ENCODE assay signal across 23 mouse cellular contexts in the genomic region with DNA sequence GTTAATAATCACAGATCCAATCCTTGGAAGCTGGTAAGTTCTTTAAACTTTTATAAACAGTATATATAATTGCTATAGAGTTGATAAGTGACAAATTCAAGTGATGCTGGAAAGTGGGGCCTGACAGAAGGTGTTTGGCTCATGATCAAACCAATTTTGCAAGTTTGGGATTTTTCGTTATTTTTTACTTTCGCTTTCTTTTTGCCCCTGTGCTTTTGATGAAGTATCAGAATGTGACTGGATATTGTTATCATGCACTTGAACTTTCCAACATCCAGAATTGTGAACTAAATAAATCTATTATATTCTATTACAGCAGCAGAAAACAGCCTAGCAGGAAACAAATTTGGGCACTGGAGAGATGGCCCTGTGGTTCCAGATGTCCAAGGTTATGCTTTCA. TPM values are rescaled to one million over a fixed set of nuclear protein-coding genes. Genes with fewer than 3 reads are reported as not detected.
DNase-seq lines count a peak whose midpoint lies in the region; ATAC-seq and TF ChIP-seq lines count a peak whose summit lies in the region.
"Had no signal": no experiment of that assay in that cellular context is flagged by ENCODE, and none has a peak within 500 bp of the region (broad histone marks: within the 10 kb centered on the region; RNA-seq: fewer than 3 reads in every experiment).

No protein-coding gene starts in this region.

- no peaks in the 10 kb centered on the region for H3K36me3 ChIP-seq in lung, postnatal 0 days (ENCODE audit: insufficient read depth, low read length)
- H3K36me3 ChIP-seq in CH12.LX (replicated peaks in 1 of 2; ENCODE audit: control insufficient read depth in 1 of 2, insufficient read depth in 1 of 2, low read length in 1 of 2): peaks cover 24 to 59% of the 10 kb centered on the region in 2 experiments
- no peaks in the 10 kb centered on the region; the same call in 1 of the 2 replicates for H3K36me3 ChIP-seq in forebrain, embryonic 11.5 days (ENCODE audit: control insufficient read depth, insufficient read depth, low read length)

- no peak for TF ChIP-seq CTCF in gastrocnemius, adult 2 months (IDR thresholded peaks at IDR 0.05)
- no peak for TF ChIP-seq CTCF in lung, postnatal 0 days (IDR thresholded peaks at IDR 0.05)
- TF ChIP-seq CTCF in lung, adult 2 months (IDR thresholded peaks at IDR 0.05; ENCODE audit: insufficient read depth, low read length): no peak
- no peak for TF ChIP-seq CTCF in CH12.LX (conservative IDR thresholded peaks at IDR 0.05 in 1 of 2, IDR thresholded peaks at IDR 0.05 in 1 of 2; ENCODE audit: low read depth in 2 of 2, low read length in 2 of 2)

- dilution Hi-C loops in CH12.LX (cut with MboI; ENCODE audit: extremely low pct_ligation_motif_present, extremely low pct_unique_long_range_greater_than_20kb, low sequenced_read_pairs): no loop called here

- TF ChIP-seq POLR2A in lung, adult 2 months (IDR thresholded peaks at IDR 0.05; ENCODE audit: borderline replicate concordance, extremely low read depth, low read depth, low read length): no peak
- no peak for TF ChIP-seq POLR2A in CH12.LX (IDR thresholded peaks at IDR 0.05; ENCODE audit: low read depth, low read length)

- H3K27ac ChIP-seq in gastrocnemius, adult 2 months: no peak overlapping the region
- H3K27ac ChIP-seq in lung, postnatal 0 days (ENCODE audit: low read length): no peak overlapping the region
- no peak overlapping the region for H3K27ac ChIP-seq in CH12.LX (ENCODE audit: insufficient read depth, low read depth)
- H3K27ac ChIP-seq in forebrain, embryonic 11.5 days (ENCODE audit: low read depth, low read length): no peak overlapping the region
- H3K27ac ChIP-seq: hindbrain, embryonic 15.5 days; kidney, postnatal 0 days; limb, embryonic 15.5 days had no signal

- in situ Hi-C loops in CH12.LX (cut with MboI; ENCODE audit: low pct_ligation_motif_present, low pct_unique_long_range_greater_than_20kb, low sequenced_read_pairs): loop anchor here (10.0 kb wide), 1 partner anchor 176 kb away; no protein-coding TSS in a partner anchor

- intact Hi-C loops in gastrocnemius, adult 2 months (cut with DNase I): loop anchor here (10.0 kb wide), 1 partner anchor 86 kb away; a partner anchor contains a TSS

- no peak for TF ChIP-seq RAD21 in CH12.LX (IDR thresholded peaks at IDR 0.05; ENCODE audit: low read depth, low read length)

- H3K4me2 ChIP-seq in lung, postnatal 0 days (replicated peaks; ENCODE audit: low read depth, low read length): 0 out of 2 replicates have a peak overlapping the region, but pooled peaks have one; percentile 17
- H3K4me2 ChIP-seq in CH12.LX (ENCODE audit: insufficient read depth, low read depth, poor library complexity, severe bottlenecking): peak overlapping the region; percentile 98
- H3K4me2 ChIP-seq in forebrain, embryonic 11.5 days (ENCODE audit: low read depth, low read length, severe bottlenecking): no peak overlapping the region
- H3K4me2 ChIP-seq: hindbrain, embryonic 15.5 days; limb, embryonic 15.5 days had no signal

- WGBS in lung, postnatal 0 days: 61% methylated on average over 2 of the region's 2 CpGs
- WGBS in lung, adult 2 months: 50% methylated on average over 2 of the region's 2 CpGs
- 94% methylated on average over 2 of the region's 2 CpGs for WGBS in forebrain, embryonic 11.5 days

- no peak for TF ChIP-seq EP300 in lung, postnatal 0 days (IDR thresholded peaks at IDR 0.05)
- TF ChIP-seq EP300 in CH12.LX (IDR thresholded peaks at IDR 0.05; ENCODE audit: low read length): 0 out of 2 replicates have a peak, but pooled peaks have one; percentile 12

- no peak overlapping the region for H3K9ac ChIP-seq in lung, postnatal 0 days (replicated peaks; ENCODE audit: low read depth)
- peak overlapping the region; percentile 66 for H3K9ac ChIP-seq in CH12.LX (ENCODE audit: insufficient read depth, low read depth)
- H3K9ac ChIP-seq in forebrain, embryonic 11.5 days (ENCODE audit: low read length): no peak overlapping the region
- H3K9ac ChIP-seq: hindbrain, embryonic 15.5 days; limb, embryonic 15.5 days had no signal

- H3K9me3 ChIP-seq in lung, postnatal 0 days (ENCODE audit: low read length): no peaks in the 10 kb centered on the region
- no peaks in the 10 kb centered on the region for H3K9me3 ChIP-seq in CH12.LX (replicated peaks; ENCODE audit: low read length)
- H3K9me3 ChIP-seq in forebrain, embryonic 11.5 days (ENCODE audit: control insufficient read depth, low read length): no peaks in the 10 kb centered on the region
- H3K9me3 ChIP-seq: hindbrain, embryonic 15.5 days; limb, embryonic 15.5 days had no signal

- no peaks in the 10 kb centered on the region for H3K27me3 ChIP-seq in lung, postnatal 0 days (replicated peaks; ENCODE audit: insufficient read depth, low read length)
- H3K27me3 ChIP-seq in CH12.LX (replicated peaks): no peaks in the 10 kb centered on the region
- H3K27me3 ChIP-seq in forebrain, embryonic 11.5 days (ENCODE audit: control insufficient read depth, insufficient read depth, low read length): no peaks in the 10 kb centered on the region
- H3K27me3 ChIP-seq: hindbrain, embryonic 15.5 days; limb, embryonic 15.5 days; Patski had no signal

- no peaks in the 10 kb centered on the region for H3K4me1 ChIP-seq in lung, postnatal 0 days (ENCODE audit: insufficient read depth, low read depth, low read length)
- H3K4me1 ChIP-seq in lung, adult 2 months (ENCODE audit: control insufficient read depth, insufficient read depth, low read length): no peaks in the 10 kb centered on the region
- H3K4me1 ChIP-seq in CH12.LX (ENCODE audit: control insufficient read depth in 1 of 2, insufficient read depth in 2 of 2): peaks cover 0 to 10% of the 10 kb centered on the region in 2 experiments; a peak in 1 of 4 replicates
- H3K4me1 ChIP-seq in forebrain, embryonic 11.5 days (replicated peaks; ENCODE audit: control insufficient read depth, insufficient read depth, low read length): no peaks in the 10 kb centered on the region
- H3K4me1 ChIP-seq: hindbrain, embryonic 15.5 days; limb, embryonic 15.5 days had no signal

- H3K4me3 ChIP-seq in gastrocnemius, adult 2 months: peak overlapping the region; percentile 54
- H3K4me3 ChIP-seq in lung, postnatal 0 days (ENCODE audit: low read depth, low read length): no peak overlapping the region
- no peak overlapping the region for H3K4me3 ChIP-seq in lung, adult 2 months (replicated peaks; ENCODE audit: extremely low read depth, low read depth, low read length)
- peak overlapping the region in 2 of 3 experiments; percentile 5 to 45 for H3K4me3 ChIP-seq in CH12.LX (replicated peaks in 1 of 3; ENCODE audit: low read depth in 2 of 3, low read length in 2 of 3, poor library complexity in 1 of 3)
- no peak overlapping the region for H3K4me3 ChIP-seq in forebrain, embryonic 11.5 days (ENCODE audit: low read depth, low read length)
- H3K4me3 ChIP-seq: erythroblast, embryonic 14.5 days; hindbrain, embryonic 15.5 days; limb, embryonic 15.5 days; myocyte had no signal

- no peak for ATAC-seq in lung, postnatal 0 days
- ATAC-seq in inflammation-experienced regulatory T-cells, adult 6 months: peak; percentile 48
- ATAC-seq in forebrain, embryonic 11.5 days (replicated peaks; ENCODE audit: low FRiP score): no peak
- ATAC-seq: forebrain, embryonic 16.5 days; Patski had no signal

- peaks cover 8% of the 10 kb centered on the region; the same call in 1 of the 2 replicates for H3K79me2 ChIP-seq in CH12.LX (replicated peaks; ENCODE audit: control insufficient read depth, extremely low read depth, insufficient read depth, poor library complexity, severe bottlenecking)

- no peak for DNase-seq in gastrocnemius, adult 2 months
- DNase-seq in gastrocnemius, postnatal 10 days: no peak
- no peak for DNase-seq in lung, postnatal 0 days (ENCODE audit: low spot score)
- no peak for DNase-seq in lung, adult 2 months
- peak; percentile 19 for DNase-seq in CH12.LX (ENCODE audit: extremely low read depth)
- DNase-seq in cerebellum, adult 11-12 months: no peak
- no peak for DNase-seq in forebrain, embryonic 11.5 days (ENCODE audit: low spot score)
- DNase-seq: adrenal gland, postnatal 36 days; cerebellum, adult 9-10 months; heart, postnatal 4 days; kidney, adult 11 months; midbrain, embryonic 14.5 days; right cerebral cortex, postnatal 14 days; spleen, adult 18-20 months; thymus, adult 2 months had no signal

TF ChIP-seq in CH12.LX, 34 proteins besides CTCF, POLR2A, EP300 and RAD21:
- TF ChIP-seq E2F4 (IDR thresholded peaks at IDR 0.05; ENCODE audit: insufficient replicate concordance, low read depth, low read length) (no peak), MAFK (IDR thresholded peaks at IDR 0.05; ENCODE audit: insufficient replicate concordance, low read length) (no peak), USF1 (IDR thresholded peaks at IDR 0.05; ENCODE audit: low read depth, low read length) (no peak), NELFE (IDR thresholded peaks at IDR 0.05; ENCODE audit: low read depth, low read length) (no peak), NRF1 (IDR thresholded peaks at IDR 0.05; ENCODE audit: low read depth, low read length) (no peak), POLR2AphosphoS2 (IDR thresholded peaks at IDR 0.05; ENCODE audit: low read depth, low read length) (no peak), ZMIZ1 (IDR thresholded peaks at IDR 0.05; ENCODE audit: low read depth, low read length) (no peak), CHD1 (IDR thresholded peaks at IDR 0.05; ENCODE audit: low read depth, low read length) (no peak), ZNF384 (IDR thresholded peaks at IDR 0.05; ENCODE audit: low read depth, low read length) (no peak), RCOR1 (conservative IDR thresholded peaks at IDR 0.05; ENCODE audit: low read depth, low read length) (no peak), MXI1 (IDR thresholded peaks at IDR 0.05; ENCODE audit: low read depth, low read length) (no peak), IRF4 (IDR thresholded peaks at IDR 0.05; ENCODE audit: low read depth, low read length) (no peak), KAT2A (IDR thresholded peaks at IDR 0.05; ENCODE audit: insufficient replicate concordance, low read length) (no peak)

RNA-seq across cellular contexts. Expression of a gene that starts 58.7 kb away (rescaled TPM):
- total RNA-seq in gastrocnemius, adult 2 months (2021): 10 to 100 TPM; 55.3 to 71.6 TPM
- total RNA-seq in gastrocnemius, postnatal 10 days (2021): 10 to 100 TPM; 42.2 to 45.2 TPM
- 41.2 and 43.8 TPM in 2 replicates for polyA plus RNA-seq in lung, postnatal 0 days (2015; fragmentation: Nextera tagmentation; extraction: Ambion mirVana)
- 8.9 and 14.0 TPM in 2 replicates for polyA plus RNA-seq in lung, adult 2 months (2012; rRNA removed)
- 78.5 TPM in 2 replicates for total RNA-seq in CH12.LX (2012; rRNA removed)
- 252 and 268 TPM in 2 replicates for total RNA-seq in CH12.LX (2014; rRNA removed)
- 78.9 and 103 TPM in 2 replicates for polyA plus RNA-seq in CH12.LX (2012; ENCODE audit: insufficient read length, low read depth)
- polyA plus RNA-seq in inflammation-experienced regulatory T-cells, adult 6 months (2017; shearing (Covaris generic)): 100 to 1,000 TPM in 1 of 3 experiments, 10 to 100 TPM in 2; 92.3 to 115 (median 99.8) TPM
- 94.7 and 98.4 TPM in 2 replicates for polyA plus RNA-seq in forebrain, embryonic 11.5 days (2014; fragmentation: Nextera tagmentation; extraction: Ambion mirVana)

Comparison
In these comparisons a context has a peak if more than half of its experiments do, and no peak if none do; other contexts are left out.
1. H3K4me3 ChIP-seq: peak in gastrocnemius, adult 2 months (single experiment) and CH12.LX (2 of 3); none in lung, postnatal 0 days (single experiment), lung, adult 2 months (single experiment) and forebrain, embryonic 11.5 days (single experiment).